Mouse (Mus musculus): ENCODE results near the gene Efcab7. TPM values are rescaled to one million over a fixed set of nuclear protein-coding genes. Genes with fewer than 3 reads are reported as not detected.

The Efcab7 gene
- 16.9 and 26.9 TPM in 2 replicates for polyA plus RNA-seq (2016; fragmentation: Nextera tagmentation; extraction: Ambion mirVana)

DNA sequence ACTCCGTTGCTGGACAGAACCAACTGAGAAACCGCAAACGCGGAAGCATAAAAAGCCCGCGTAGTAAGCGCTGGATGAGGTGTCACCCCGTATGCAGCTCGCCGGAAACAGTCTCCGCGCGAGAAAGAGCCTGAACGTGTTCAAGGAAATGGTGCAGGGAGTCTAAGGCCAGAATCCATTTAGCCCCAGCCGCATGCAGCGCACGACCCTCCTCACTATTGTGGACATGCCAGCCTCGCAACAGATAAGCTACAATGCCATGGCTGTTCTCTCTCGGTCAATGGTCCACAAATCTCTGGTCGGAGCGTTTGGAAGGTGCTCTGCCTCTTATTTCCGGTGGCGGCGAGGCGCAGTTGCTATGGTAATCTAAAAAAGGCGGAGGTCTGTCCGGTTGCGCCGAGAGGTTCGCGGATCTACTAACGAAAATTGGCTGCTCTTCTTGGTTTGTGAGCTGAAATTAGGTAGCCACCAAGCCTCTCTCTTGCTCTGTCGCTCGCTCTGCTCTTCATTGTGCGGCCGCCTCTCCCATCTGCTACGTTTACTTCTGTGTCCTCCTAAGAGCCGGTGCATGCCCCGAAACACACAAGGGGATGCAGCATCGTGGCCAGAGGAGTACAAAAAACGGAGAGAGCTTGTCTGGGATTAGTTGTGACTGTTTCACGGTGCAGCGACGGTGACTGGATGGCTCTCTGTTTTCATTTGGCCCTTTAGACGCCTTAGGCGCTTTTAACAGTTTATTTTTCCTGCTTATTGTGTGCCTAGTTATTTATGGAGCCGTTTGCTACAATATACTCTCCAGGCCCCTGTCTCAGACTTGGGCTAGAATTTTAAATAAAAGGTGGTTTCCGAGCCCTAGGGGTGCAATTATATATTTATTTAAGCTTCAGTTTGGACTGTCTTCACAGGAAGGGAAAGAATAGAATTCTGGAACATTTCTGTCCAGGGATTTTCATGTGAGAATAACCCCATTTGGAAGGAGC, at the start of gene Efcab7:
TSS of gene Efcab7 (plus strand) at position 105 of the 980 bp plus-strand sequence.
- H3K36me3 ChIP-seq = no peaks in the 10 kb centered on the region
- H3K9me3 ChIP-seq = no peaks in the 10 kb centered on the region
- no peaks in the 10 kb centered on the region; the same call in 1 of the 2 replicates for H3K4me1 ChIP-seq
- peak; percentile 87 for ATAC-seq (ENCODE audit: low FRiP score, low read depth)
- H3K4me3 ChIP-seq = peak within 1 kb of the TSS; percentile 59
- no peaks in the 10 kb centered on the region for H3K27me3 ChIP-seq (replicated peaks)
- H3K4me2 ChIP-seq (replicated peaks) = peak within 1 kb of the TSS; percentile 66
- WGBS = under 1% methylated on average over 48 of the region's 48 CpGs
- peak within 1 kb of the TSS; percentile 81 for H3K9ac ChIP-seq
- peak within 1 kb of the TSS; percentile 94 for H3K27ac ChIP-seq

GRCm38 (mm10) chr4:99792365-99792764, 36.6 kb upstream of the Efcab7 start:
- Histone ChIP-seq H3K36me3 (peaks cover 3% of the 10 kb centered on the region; the same call in 1 of the 2 replicates), H3K27ac (no peak overlapping the region), H3K9ac (no peak overlapping the region), H3K4me1 (no peaks in the 10 kb centered on the region), H3K4me2 (replicated peaks) (no peak overlapping the region), H3K9me3 (no peaks in the 10 kb centered on the region), H3K4me3 (no peak overlapping the region), H3K27me3 (replicated peaks) (no peaks in the 10 kb centered on the region)
- 90% methylated on average over 6 of the region's 6 CpGs for WGBS
- no peak for ATAC-seq (ENCODE audit: low FRiP score, low read depth)

- Histone ChIP-seq H3K4me2 (replicated peaks) (no peak overlapping the region), H3K27me3 (replicated peaks) (no peaks in the 10 kb centered on the region), H3K36me3 (no peaks in the 10 kb centered on the region), H3K9me3 (no peaks in the 10 kb centered on the region), H3K9ac (no peak overlapping the region), H3K27ac (no peak overlapping the region), H3K4me3 (no peak overlapping the region), H3K4me1 (no peaks in the 10 kb centered on the region)
- no peak for ATAC-seq (ENCODE audit: low FRiP score, low read depth)
- 84% methylated on average over 7 of the region's 7 CpGs for WGBS
Observed at GRCm38 (mm10) chr4:99816697-99817460, 12.1 kb upstream of the Efcab7 start.

DNA sequence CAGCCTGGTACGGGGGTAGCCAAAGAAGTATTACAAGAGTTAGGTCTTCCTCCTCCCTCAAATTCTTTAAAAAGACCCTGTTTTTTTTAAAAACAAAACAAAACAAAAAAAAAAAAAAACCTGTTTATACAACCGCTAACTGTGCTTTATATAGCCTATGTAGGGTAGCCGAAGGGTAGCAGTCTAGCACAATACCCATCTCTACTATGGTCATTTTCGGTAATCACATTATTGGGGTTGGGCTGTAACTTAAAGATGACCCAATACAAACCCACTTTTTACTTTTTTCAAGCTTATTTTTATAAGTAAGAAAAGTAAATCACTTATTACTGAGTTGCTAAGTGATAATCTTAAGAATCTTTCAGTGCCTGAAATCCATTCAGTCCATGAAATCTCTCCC, 661 bp upstream of the Efcab7 start:
- H3K4me3 ChIP-seq = peak overlapping the region; percentile 59; the same call in 1 of the 2 replicates
- no peaks in the 10 kb centered on the region for H3K36me3 ChIP-seq
- no peak for ATAC-seq (ENCODE audit: low FRiP score, low read depth)
- H3K4me1 ChIP-seq = no peaks in the 10 kb centered on the region; the same call in 1 of the 2 replicates
- H3K9ac ChIP-seq = no peak overlapping the region
- no peaks in the 10 kb centered on the region for H3K9me3 ChIP-seq
- peak overlapping the region; percentile 66 for H3K4me2 ChIP-seq (replicated peaks)
- H3K27ac ChIP-seq = no peak overlapping the region
- H3K27me3 ChIP-seq (replicated peaks) = no peaks in the 10 kb centered on the region
- 54% methylated on average over 4 of the region's 4 CpGs for WGBS

DNA sequence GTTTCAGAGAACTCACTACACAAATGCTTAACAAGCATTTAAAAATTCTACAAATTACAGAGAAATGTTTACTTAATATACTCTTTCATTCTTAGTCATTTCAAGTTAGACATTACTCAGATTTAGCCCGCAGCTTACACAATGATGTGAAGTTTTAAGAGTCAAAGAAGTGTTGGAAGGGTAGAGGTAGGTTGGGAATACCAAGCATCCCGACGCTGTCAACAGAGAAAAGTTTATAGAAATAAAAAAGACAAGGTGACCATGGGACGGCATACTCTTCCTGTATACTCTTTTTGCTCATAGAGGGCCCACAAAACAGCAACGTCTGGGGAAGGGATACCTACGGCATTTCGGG, 282 bp upstream of the Efcab7 start:
- H3K4me3 ChIP-seq = peak overlapping the region; percentile 59
- peak; percentile 24; the same call in 1 of the 2 replicates for ATAC-seq (ENCODE audit: low FRiP score, low read depth)
- H3K4me2 ChIP-seq (replicated peaks) = peak overlapping the region; percentile 66
- no peaks in the 10 kb centered on the region; the same call in 1 of the 2 replicates for H3K4me1 ChIP-seq
- H3K9ac ChIP-seq = peak overlapping the region; percentile 81
- no peaks in the 10 kb centered on the region for H3K36me3 ChIP-seq
- H3K9me3 ChIP-seq = no peaks in the 10 kb centered on the region
- WGBS = under 1% methylated on average over 7 of the region's 7 CpGs
- H3K27ac ChIP-seq = peak overlapping the region; percentile 94; the same call in 1 of the 2 replicates
- no peaks in the 10 kb centered on the region for H3K27me3 ChIP-seq (replicated peaks)

GRCm38 (mm10) chr4:99881882-99882281, 52.9 kb downstream of the Efcab7 start:
- no peak overlapping the region for H3K9ac ChIP-seq
- H3K4me2 ChIP-seq (replicated peaks) = no peak overlapping the region
- H3K4me1 ChIP-seq = no peaks in the 10 kb centered on the region
- H3K36me3 ChIP-seq = no peaks in the 10 kb centered on the region
- no peaks in the 10 kb centered on the region for H3K9me3 ChIP-seq
- H3K27me3 ChIP-seq (replicated peaks) = no peaks in the 10 kb centered on the region
- H3K4me3 ChIP-seq = no peak overlapping the region
- no peak overlapping the region for H3K27ac ChIP-seq
- ATAC-seq (ENCODE audit: low FRiP score, low read depth) = no peak

DNA sequence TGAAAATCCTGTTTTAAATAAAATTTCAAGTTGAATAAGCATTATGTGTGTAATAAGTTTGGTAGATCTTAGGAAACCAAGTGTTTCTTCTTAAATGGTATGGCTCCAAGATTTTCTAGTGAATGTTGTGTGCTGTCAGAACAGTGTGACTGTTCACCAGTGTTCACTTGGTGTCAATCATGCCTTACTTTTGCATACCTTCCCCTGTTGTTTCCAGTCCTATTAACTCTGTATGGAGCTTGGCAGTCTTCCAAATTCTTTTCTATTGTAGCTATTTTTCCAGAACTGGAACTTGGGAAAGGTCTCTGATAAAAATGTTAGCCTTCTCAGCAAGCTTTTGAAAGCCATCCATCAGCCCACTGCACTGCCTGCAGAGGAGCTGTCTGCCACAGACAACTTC, 53.4 kb downstream of the Efcab7 start:
- Histone ChIP-seq H3K9ac (no peak overlapping the region), H3K4me3 (no peak overlapping the region), H3K36me3 (no peaks in the 10 kb centered on the region), H3K27ac (no peak overlapping the region), H3K27me3 (replicated peaks) (no peaks in the 10 kb centered on the region), H3K4me2 (replicated peaks) (no peak overlapping the region), H3K9me3 (no peaks in the 10 kb centered on the region), H3K4me1 (no peaks in the 10 kb centered on the region)
- ATAC-seq (ENCODE audit: low FRiP score, low read depth) = no peak

DNA sequence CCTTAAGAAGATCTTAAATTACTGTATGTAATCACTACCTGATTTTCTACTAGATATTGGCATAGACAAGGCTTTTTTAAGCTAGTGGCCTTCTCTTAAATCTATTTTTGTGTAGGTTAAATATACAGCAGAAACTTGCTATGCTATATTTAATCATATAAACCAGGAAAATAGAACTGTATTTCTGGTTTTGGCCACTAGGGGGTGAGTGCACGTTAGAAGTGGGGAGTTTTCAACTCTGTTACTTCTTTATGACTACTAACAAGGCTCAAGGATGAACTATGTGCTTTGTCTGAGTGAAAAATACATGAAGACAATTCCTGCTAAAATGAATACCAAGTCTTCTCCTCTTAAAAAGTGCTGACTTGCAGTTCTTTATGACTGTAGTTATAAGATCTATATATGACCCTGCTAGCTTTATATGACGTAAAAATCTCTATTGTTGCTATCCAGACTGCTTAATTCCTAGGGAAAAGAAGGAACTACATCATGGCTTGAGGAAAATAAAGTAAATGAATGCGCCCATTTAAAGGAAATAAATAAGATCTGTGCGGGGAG, 85.0 kb downstream of the Efcab7 start:
- ATAC-seq (ENCODE audit: low FRiP score, low read depth) = no peak
- no peaks in the 10 kb centered on the region for H3K9me3 ChIP-seq
- H3K4me2 ChIP-seq (replicated peaks) = no peak overlapping the region
- H3K27ac ChIP-seq = no peak overlapping the region
- H3K27me3 ChIP-seq (replicated peaks) = no peaks in the 10 kb centered on the region
- no peaks in the 10 kb centered on the region for H3K4me1 ChIP-seq
- WGBS = 70% methylated on average over 4 of the region's 4 CpGs
- no peaks in the 10 kb centered on the region; the same call in 1 of the 2 replicates for H3K36me3 ChIP-seq
- H3K9ac ChIP-seq = no peak overlapping the region
- no peak overlapping the region for H3K4me3 ChIP-seq

DNA sequence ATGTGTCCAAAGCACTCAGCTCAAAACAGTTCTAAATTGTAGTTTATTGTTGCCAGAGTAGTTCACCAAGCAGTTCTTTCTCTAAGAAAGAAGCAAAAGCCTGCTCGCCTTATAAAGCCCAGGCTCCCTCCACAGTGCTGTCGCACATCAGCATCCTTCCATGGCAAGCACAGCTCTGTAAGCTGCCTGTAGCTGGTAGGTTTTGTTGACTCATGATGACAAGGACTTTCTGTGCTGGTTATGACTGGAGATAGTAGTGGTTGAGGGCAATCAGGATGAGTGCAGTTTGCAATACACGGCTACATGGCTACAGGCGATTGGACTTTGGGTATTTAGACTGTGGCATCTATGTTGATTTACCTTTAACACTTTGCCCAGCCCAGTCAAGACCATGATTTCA, 97.4 kb downstream of the Efcab7 start:
- Histone ChIP-seq H3K4me2 (replicated peaks) (no peak overlapping the region), H3K36me3 (no peaks in the 10 kb centered on the region), H3K4me3 (no peak overlapping the region), H3K27me3 (replicated peaks) (no peaks in the 10 kb centered on the region), H3K9me3 (no peaks in the 10 kb centered on the region), H3K4me1 (peaks cover 12% of the 10 kb centered on the region), H3K9ac (no peak overlapping the region), H3K27ac (no peak overlapping the region)
- WGBS = 89% methylated on average over 4 of the region's 4 CpGs
- ATAC-seq (ENCODE audit: low FRiP score, low read depth) = no peak

GRCm38 (mm10) chr4:99928521-99928920, 99.5 kb downstream of the Efcab7 start:
- Histone ChIP-seq H3K27ac (no peak overlapping the region), H3K27me3 (replicated peaks) (no peaks in the 10 kb centered on the region), H3K9me3 (no peaks in the 10 kb centered on the region), H3K4me2 (replicated peaks) (no peak overlapping the region), H3K4me1 (peaks cover 12% of the 10 kb centered on the region), H3K4me3 (no peak overlapping the region), H3K9ac (no peak overlapping the region), H3K36me3 (no peaks in the 10 kb centered on the region)
- no peak for ATAC-seq (ENCODE audit: low FRiP score, low read depth)
- WGBS = 80% methylated on average over 6 of the region's 6 CpGs

DNA sequence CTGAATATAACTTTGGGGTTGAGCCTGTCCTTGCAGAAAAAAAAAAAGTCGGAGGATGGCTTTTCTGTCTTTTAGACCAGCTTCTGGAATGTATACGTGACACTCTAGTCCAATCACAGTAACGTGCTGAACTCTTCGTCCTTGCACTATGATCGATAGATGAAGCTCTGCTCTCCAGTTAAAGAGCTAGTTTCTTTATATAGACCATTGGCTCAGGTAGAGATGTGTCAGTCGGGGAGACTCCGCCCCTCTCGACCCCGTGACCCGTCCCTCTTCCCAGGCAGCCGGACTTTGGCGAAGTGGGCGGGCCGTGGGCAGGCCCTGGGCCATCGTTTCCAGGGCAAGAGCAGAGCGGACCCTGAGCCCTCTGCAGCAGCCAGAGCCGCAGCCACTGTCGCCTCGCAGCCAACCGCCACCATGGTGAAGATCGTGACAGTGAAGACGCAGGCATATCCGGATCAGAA, 100.2 kb downstream of the Efcab7 start, which contains the start of gene Pgm1:
TSS of gene Pgm1 (plus strand) at position 266 of the 464 bp plus-strand sequence.
- H3K9ac ChIP-seq = peak within 1 kb of the TSS; percentile 68
- ATAC-seq (ENCODE audit: low FRiP score, low read depth) = peak; percentile 86
- no peaks in the 10 kb centered on the region for H3K9me3 ChIP-seq
- peak within 1 kb of the TSS; percentile 57 for H3K4me3 ChIP-seq
- H3K27ac ChIP-seq = 0 out of 2 replicates have a peak within 1 kb of the TSS, but pooled peaks have one; percentile 50
- peaks cover 12% of the 10 kb centered on the region for H3K4me1 ChIP-seq
- 5% methylated on average over 23 of the region's 23 CpGs for WGBS
- no peaks in the 10 kb centered on the region for H3K36me3 ChIP-seq
- H3K4me2 ChIP-seq (replicated peaks) = peak within 1 kb of the TSS; percentile 96
- no peaks in the 10 kb centered on the region for H3K27me3 ChIP-seq (replicated peaks)

All from neural tube, embryonic 12.5 days (tissue).